Mouse (Mus musculus): ENCODE measurements at regions not wholly inside any gene's neighbourhood (a gene's known extent, or its start where the extent isn't known, plus 50 kb on each side); places are given as distances from the start of the nearest gene placed in this dataset.
"Not testable (repeated sequence)": the region's sequence is repeated elsewhere in the genome, so short reads cannot be mapped to it uniquely, and the experiment has no call there.

- no peak for DNase-seq (ENCODE audit: extremely low read depth, low read depth, low spot score)
Measured at GRCm38 (mm10) chr3:152040751-152041150, 125.3 kb downstream of the Gipc2 start.

- DNase-seq (ENCODE audit: extremely low read depth, low read depth, low spot score): not testable (repeated sequence)
Measured at GRCm38 (mm10) chr3:152036819-152037218, 129.2 kb downstream of the Gipc2 start.

DNA sequence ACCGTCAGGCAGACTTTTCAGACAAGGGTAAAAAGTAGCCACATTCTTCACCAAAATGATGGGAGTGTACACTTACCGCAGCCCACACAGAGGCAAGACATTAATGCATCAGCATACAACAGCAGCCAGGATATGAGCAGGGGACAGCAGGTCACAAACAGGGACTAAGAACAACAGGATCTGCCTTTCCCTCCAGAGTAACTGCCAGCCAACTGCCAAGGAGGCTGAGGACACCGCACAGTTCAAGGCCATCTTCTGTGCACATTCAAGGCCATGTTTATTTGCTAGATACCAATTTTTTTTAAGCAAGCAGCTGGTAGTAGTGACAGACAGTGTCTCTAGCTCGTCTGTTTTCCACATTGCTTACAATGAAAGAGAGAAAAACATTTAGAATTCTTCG, 130.6 kb downstream of the Gipc2 start:
- DNase-seq (ENCODE audit: extremely low read depth, low read depth, low spot score): no peak

- no peak for DNase-seq (ENCODE audit: extremely low read depth, low read depth, low spot score)
Measured at GRCm38 (mm10) chr3:152034686-152035085, 131.3 kb downstream of the Gipc2 start.

DNA sequence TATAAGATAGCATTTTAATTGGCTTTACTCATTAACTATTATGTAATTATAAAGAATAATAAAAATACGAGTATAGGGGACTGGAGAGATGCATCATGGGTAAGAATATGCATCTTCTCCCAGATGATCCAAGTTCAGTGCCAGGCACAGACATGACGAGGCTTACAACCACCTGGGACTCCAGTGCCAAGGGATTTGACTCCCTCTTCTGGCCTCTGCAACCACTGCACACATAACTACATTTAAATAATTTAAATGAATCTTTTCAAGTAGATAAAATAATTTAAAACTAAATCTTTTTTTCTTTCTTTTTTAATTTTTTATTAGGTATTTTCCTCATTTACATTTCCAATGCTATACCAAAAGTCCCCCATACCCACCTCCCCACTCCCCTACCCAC, 131.8 kb downstream of the Gipc2 start:
- no peak for DNase-seq (ENCODE audit: extremely low read depth, low read depth, low spot score)

DNA sequence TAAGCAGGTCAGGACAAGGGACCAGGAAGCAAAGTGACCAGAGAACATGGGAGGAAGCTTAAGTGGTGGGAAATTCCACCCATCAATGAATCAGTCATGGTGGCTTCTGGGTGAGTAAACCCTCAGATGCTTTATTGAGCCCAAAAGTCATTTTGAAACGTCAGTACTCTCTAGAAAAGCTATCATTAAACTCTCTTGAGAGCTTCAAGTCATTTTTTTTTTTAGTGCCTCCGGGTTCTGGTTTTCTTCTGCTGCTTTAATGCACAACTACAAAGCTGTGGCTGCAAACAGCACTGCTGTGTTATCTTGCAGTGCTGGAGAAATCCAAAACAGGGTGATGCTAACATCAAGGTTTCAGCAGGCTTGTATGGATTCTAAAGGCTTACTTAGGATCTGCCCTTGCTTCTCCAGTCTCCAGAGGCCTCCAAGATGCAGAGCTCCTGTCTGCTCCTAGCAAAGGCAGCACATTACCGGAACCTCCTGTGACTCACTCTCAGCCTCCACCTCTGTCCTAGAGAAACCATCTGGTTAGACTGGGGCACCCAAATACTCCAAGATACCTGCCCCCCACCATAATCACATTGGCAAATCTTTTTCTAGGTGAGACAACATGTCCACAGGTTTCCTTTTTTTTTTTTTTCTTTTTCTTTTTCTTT, 133.2 kb downstream of the Gipc2 start:
- no peak for DNase-seq (ENCODE audit: extremely low read depth, low read depth, low spot score)

DNA sequence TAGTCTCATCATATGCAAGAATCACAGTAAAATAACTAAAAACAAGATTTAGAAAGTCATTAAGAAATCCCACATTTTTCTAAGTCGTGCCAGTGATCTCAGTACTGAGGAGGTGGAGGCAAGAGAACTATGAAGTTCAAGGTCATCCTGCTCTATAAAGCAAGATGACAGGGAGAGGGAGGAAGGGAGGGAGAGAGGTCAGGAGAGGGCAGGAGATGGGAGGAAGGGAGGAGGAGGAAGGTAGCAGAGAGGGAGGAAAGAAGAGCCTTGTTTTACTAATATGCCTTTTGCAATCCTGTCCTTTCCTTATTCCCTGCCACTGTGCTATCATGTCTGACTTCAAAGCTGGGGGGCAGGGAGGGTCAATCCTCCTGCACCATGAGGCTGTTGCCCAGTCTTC, 137.3 kb downstream of the Gipc2 start:
- no peak for DNase-seq (ENCODE audit: extremely low read depth, low read depth, low spot score)

DNA sequence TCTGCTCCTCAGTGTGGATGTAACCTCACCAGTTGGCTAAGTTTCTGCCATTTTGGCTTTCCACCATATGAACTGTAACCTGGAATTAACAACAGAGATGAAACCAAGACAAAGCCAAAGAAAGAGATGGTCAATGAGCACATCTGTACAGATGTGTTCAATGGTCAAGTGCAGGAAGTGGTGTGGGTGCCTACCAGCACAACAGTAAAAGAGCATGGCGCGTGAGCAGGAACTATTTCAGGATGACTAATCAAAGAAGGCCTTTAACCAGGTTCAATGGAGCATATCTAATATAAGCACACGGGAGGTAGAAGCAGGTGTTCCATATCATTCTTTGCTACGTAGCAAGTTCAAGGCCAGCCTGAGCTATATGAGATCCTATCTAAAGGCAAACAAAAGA, 140.0 kb downstream of the Gipc2 start:
- DNase-seq (ENCODE audit: extremely low read depth, low read depth, low spot score): no peak

GRCm38 (mm10) chr3:152025122-152025521, 140.9 kb downstream of the Gipc2 start:
- no peak for DNase-seq (ENCODE audit: extremely low read depth, low read depth, low spot score)

- no peak for DNase-seq (ENCODE audit: extremely low read depth, low read depth, low spot score)
Measured at GRCm38 (mm10) chr3:152006747-152007146, 159.3 kb downstream of the Gipc2 start.

- DNase-seq (ENCODE audit: extremely low read depth, low read depth, low spot score): no peak
Measured at GRCm38 (mm10) chr3:152005366-152006025, 160.5 kb downstream of the Gipc2 start.

GRCm38 (mm10) chr3:152004411-152004955, 161.5 kb downstream of the Gipc2 start:
- no peak for DNase-seq (ENCODE audit: extremely low read depth, low read depth, low spot score)

- DNase-seq (ENCODE audit: extremely low read depth, low read depth, low spot score): no peak
Measured at GRCm38 (mm10) chr3:151997534-151998107, 160.2 kb upstream of the Ptgfr start.

DNA sequence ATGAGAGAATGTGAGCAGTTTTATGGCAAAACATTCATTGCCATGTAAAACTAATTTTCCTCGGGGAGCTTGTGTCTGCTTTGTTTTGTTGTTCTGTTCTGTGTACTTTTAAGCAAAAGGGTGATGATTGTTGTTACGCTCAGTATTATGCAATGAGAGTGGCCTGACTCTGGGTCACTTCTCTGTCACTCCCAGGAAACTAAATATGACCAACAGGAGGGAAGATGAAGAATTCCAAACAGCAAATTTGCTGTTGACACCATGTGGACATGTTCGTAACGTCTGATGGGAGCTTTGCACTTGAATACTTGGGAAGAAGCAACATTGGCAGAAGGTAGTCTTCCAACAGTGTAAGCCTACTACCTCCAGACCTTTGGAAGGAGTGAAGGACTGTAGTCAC, 159.7 kb upstream of the Ptgfr start:
- no peak for DNase-seq (ENCODE audit: extremely low read depth, low read depth, low spot score)

- DNase-seq (ENCODE audit: extremely low read depth, low read depth, low spot score): no peak
Measured at GRCm38 (mm10) chr3:151988221-151988620, 150.8 kb upstream of the Ptgfr start.

- DNase-seq (ENCODE audit: extremely low read depth, low read depth, low spot score): no peak
Measured at GRCm38 (mm10) chr3:151978136-151978535, 140.7 kb upstream of the Ptgfr start.

GRCm38 (mm10) chr3:151977651-151978050, 140.2 kb upstream of the Ptgfr start:
- no peak for DNase-seq (ENCODE audit: extremely low read depth, low read depth, low spot score)

DNA sequence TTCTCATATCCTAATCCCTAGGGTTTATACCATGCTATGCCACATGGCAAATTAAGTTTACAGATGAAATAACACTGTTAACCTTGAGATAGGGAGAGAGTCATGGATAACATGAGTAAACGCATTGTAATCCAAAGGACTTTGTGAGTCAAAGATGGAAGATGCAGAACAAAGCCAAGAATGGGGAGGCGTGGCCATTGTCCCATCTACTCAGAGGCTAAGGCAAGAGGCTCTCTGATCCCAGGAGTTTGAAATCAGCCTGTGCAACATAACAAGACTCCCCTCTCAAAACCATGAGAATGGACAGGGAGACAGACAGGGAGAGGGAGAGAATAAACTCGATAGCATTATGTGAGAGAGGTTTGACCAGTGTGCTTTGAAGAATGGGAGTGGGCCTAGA, 112.4 kb upstream of the Ptgfr start:
- DNase-seq (ENCODE audit: extremely low read depth, low read depth, low spot score): no peak

DNA sequence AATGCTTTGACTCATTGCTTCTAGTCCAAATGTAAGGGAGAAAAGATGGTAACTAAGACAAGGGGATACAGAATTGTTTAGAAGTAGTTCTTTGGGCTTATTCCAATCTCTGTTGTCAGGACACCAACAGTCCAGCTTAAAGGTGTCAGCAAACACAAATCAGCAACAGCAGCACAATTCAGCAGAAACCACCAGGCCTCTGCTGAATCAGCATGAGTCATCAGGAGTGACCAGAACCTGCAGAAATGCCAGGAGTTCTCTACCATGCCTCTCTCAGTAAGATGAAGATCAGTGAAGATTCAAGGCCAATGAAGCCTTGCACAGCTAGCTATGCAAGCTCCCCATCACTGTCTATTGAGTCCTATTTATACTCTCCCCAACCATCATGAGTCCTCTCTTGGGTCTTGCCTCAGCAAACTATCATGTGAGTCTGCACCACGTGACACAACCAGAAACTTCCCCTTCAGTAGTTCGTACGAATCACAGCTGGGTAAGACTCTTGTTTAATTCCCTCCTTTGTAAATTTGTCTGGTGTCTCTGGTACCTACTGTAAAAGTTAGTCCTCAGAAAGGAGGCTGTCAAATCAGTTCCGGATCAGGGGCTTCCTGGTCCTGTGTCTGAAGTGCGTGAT, 110.7 kb upstream of the Ptgfr start:
- no peak for DNase-seq (ENCODE audit: extremely low read depth, low read depth, low spot score)

GRCm38 (mm10) chr3:151945916-151946315, 108.5 kb upstream of the Ptgfr start:
- no peak for DNase-seq (ENCODE audit: extremely low read depth, low read depth, low spot score)

GRCm38 (mm10) chr3:151943542-151943941, 106.1 kb upstream of the Ptgfr start:
- DNase-seq (ENCODE audit: extremely low read depth, low read depth, low spot score): no peak
